Mouse (Mus musculus) intestine, embryonic 15.5 days (tissue): Measurements from ENCODE around the gene Gm10382. TPM values are rescaled to one million over a fixed set of nuclear protein-coding genes. Genes with fewer than 3 reads are reported as not detected.

ENCODE experiments used
- ATAC-seq: fragments of 200-750 bp; cut with Nextera tagmentation; 2 replicates; pipeline ENCODE4 v1.8.0; 2017; ENCODE audit warnings: moderate TSS enrichment, moderate library complexity
- H3K27ac ChIP-seq: fragments of 300-500 bp; sonication (generic); 2 replicates; pipeline ENCODE4 v1.5.1; 2015; ENCODE audit warnings: mild to moderate bottlenecking, inconsistent platforms
- H3K27me3 ChIP-seq: fragments of 300-500 bp; sonication (generic); replicated peaks from 2 replicates; pipeline ENCODE4 v1.6.1; 2015; ENCODE audit warnings: inconsistent platforms
- H3K36me3 ChIP-seq: fragments of 300-500 bp; sonication (generic); 2 replicates; pipeline ENCODE4 v1.6.1; 2015; ENCODE audit warnings: inconsistent platforms
- H3K4me1 ChIP-seq: fragments of 300-500 bp; sonication (generic); replicated peaks from 2 replicates; pipeline ENCODE4 v1.6.1; 2015; ENCODE audit warnings: inconsistent platforms
- H3K4me2 ChIP-seq: fragments of 300-500 bp; sonication (generic); replicated peaks from 2 replicates; pipeline ENCODE4 v1.6.1; 2015; ENCODE audit warnings: mild to moderate bottlenecking, inconsistent platforms
- H3K4me3 ChIP-seq: fragments of 300-500 bp; sonication (generic); replicated peaks from 2 replicates; pipeline ENCODE4 v1.5.1; 2015; ENCODE audit warnings: inconsistent platforms
- H3K9ac ChIP-seq: fragments of 300-500 bp; sonication (generic); 2 replicates; pipeline ENCODE4 v1.6.1; 2015; ENCODE audit warnings: inconsistent platforms
- H3K9me3 ChIP-seq: fragments of 300-500 bp; sonication (generic); 2 replicates; pipeline ENCODE4 v1.6.1; 2016; ENCODE audit warnings: inconsistent platforms
- WGBS: fragments of 180-500 bp; shearing (Covaris S2); methylation state at CpG from one replicate; pipeline ENCODE4 v1.1.7; 2015; 5-methylcytosine and 5-hydroxymethylcytosine counted together
- polyA plus RNA-seq: library from polyadenylated mRNA; unstranded; fragments of >200 nt; fragmentation: Nextera tagmentation; extraction: Ambion mirVana; gene quantifications from 2 replicates; pipeline ENCODE4 v1.2.1, GENCODE M21; 2015

The Gm10382 gene
- polyA plus RNA-seq, 1 experiment from 2014 or later, result 0.23 TPM

GRCm38 (mm10) chr5:125354885-125355492, 34.1 kb upstream of the Gm10382 start:
- Histone ChIP-seq H3K36me3 (no peaks in the 10 kb centered on the region), H3K9ac (no peak overlapping the region), H3K27me3 (no peaks in the 10 kb centered on the region), H3K27ac (no peak overlapping the region), H3K9me3 (no peaks in the 10 kb centered on the region), H3K4me3 (no peak overlapping the region), H3K4me1 (no peaks in the 10 kb centered on the region; the same call in 1 of the 2 replicates), H3K4me2 (no peak overlapping the region)
- 50% methylated on average over 7 of the region's 7 CpGs for WGBS
- ATAC-seq, result no peak

GRCm38 (mm10) chr5:125355650-125356049, 33.5 kb upstream of the Gm10382 start:
- Histone ChIP-seq H3K36me3 (no peaks in the 10 kb centered on the region), H3K27me3 (no peaks in the 10 kb centered on the region), H3K4me2 (no peak overlapping the region), H3K4me3 (no peak overlapping the region), H3K4me1 (no peaks in the 10 kb centered on the region; the same call in 1 of the 2 replicates), H3K9me3 (no peaks in the 10 kb centered on the region), H3K27ac (no peak overlapping the region), H3K9ac (no peak overlapping the region)
- 42% methylated on average over 7 of the region's 7 CpGs for WGBS
- no peak for ATAC-seq

GRCm38 (mm10) chr5:125357543-125358269, 31.4 kb upstream of the Gm10382 start:
- 73% methylated on average over 12 of the region's 12 CpGs for WGBS
- Histone ChIP-seq H3K9ac (no peak overlapping the region), H3K4me3 (no peak overlapping the region), H3K4me1 (no peaks in the 10 kb centered on the region; the same call in 1 of the 2 replicates), H3K4me2 (no peak overlapping the region), H3K27me3 (no peaks in the 10 kb centered on the region), H3K27ac (no peak overlapping the region), H3K9me3 (no peaks in the 10 kb centered on the region), H3K36me3 (no peaks in the 10 kb centered on the region)
- no peak for ATAC-seq

GRCm38 (mm10) chr5:125358270-125358608, 30.9 kb upstream of the Gm10382 start:
- H3K36me3 ChIP-seq, result no peaks in the 10 kb centered on the region
- no peak overlapping the region for H3K4me2 ChIP-seq
- H3K4me3 ChIP-seq, result no peak overlapping the region
- WGBS, result 60% methylated on average over 5 of the region's 5 CpGs
- no peaks in the 10 kb centered on the region for H3K27me3 ChIP-seq
- ATAC-seq, result no peak
- H3K9me3 ChIP-seq, result no peaks in the 10 kb centered on the region
- H3K9ac ChIP-seq, result no peak overlapping the region
- no peaks in the 10 kb centered on the region; the same call in 1 of the 2 replicates for H3K4me1 ChIP-seq
- H3K27ac ChIP-seq, result no peak overlapping the region

GRCm38 (mm10) chr5:125360566-125360965, 28.6 kb upstream of the Gm10382 start:
- ATAC-seq, result no peak
- no peaks in the 10 kb centered on the region; the same call in 1 of the 2 replicates for H3K4me1 ChIP-seq
- no peak overlapping the region for H3K27ac ChIP-seq
- H3K4me3 ChIP-seq, result no peak overlapping the region
- 74% methylated on average over 9 of the region's 9 CpGs for WGBS
- H3K4me2 ChIP-seq, result no peak overlapping the region
- no peaks in the 10 kb centered on the region for H3K36me3 ChIP-seq
- no peak overlapping the region for H3K9ac ChIP-seq
- no peaks in the 10 kb centered on the region for H3K9me3 ChIP-seq
- no peaks in the 10 kb centered on the region for H3K27me3 ChIP-seq

GRCm38 (mm10) chr5:125360981-125361510, 28.1 kb upstream of the Gm10382 start:
- Histone ChIP-seq H3K36me3 (no peaks in the 10 kb centered on the region), H3K4me3 (no peak overlapping the region), H3K9ac (no peak overlapping the region), H3K4me2 (no peak overlapping the region), H3K27ac (no peak overlapping the region), H3K4me1 (no peaks in the 10 kb centered on the region; the same call in 1 of the 2 replicates), H3K9me3 (no peaks in the 10 kb centered on the region), H3K27me3 (no peaks in the 10 kb centered on the region)
- ATAC-seq, result no peak
- WGBS, result 77% methylated on average over 16 of the region's 16 CpGs

- no peaks in the 10 kb centered on the region for H3K9me3 ChIP-seq
- WGBS, result 57% methylated on average over 7 of the region's 7 CpGs
- H3K4me2 ChIP-seq, result no peak overlapping the region
- H3K4me3 ChIP-seq, result no peak overlapping the region
- ATAC-seq, result no peak
- no peaks in the 10 kb centered on the region for H3K36me3 ChIP-seq
- H3K27ac ChIP-seq, result no peak overlapping the region
- no peak overlapping the region for H3K9ac ChIP-seq
- H3K27me3 ChIP-seq, result no peaks in the 10 kb centered on the region
- no peaks in the 10 kb centered on the region for H3K4me1 ChIP-seq
These were observed 25.2 kb upstream of the Gm10382 start for GRCm38 (mm10) chr5:125363894-125364293.

GRCm38 (mm10) chr5:125364851-125365429, 24.2 kb upstream of the Gm10382 start:
- no peaks in the 10 kb centered on the region for H3K4me1 ChIP-seq
- H3K27ac ChIP-seq, result no peak overlapping the region
- no peaks in the 10 kb centered on the region for H3K27me3 ChIP-seq
- H3K4me3 ChIP-seq, result no peak overlapping the region
- no peaks in the 10 kb centered on the region for H3K36me3 ChIP-seq
- ATAC-seq, result peak; percentile 86
- no peak overlapping the region for H3K4me2 ChIP-seq
- 62% methylated on average over 4 of the region's 4 CpGs for WGBS
- H3K9me3 ChIP-seq, result no peaks in the 10 kb centered on the region
- no peak overlapping the region for H3K9ac ChIP-seq

GRCm38 (mm10) chr5:125368156-125368555, 21.0 kb upstream of the Gm10382 start:
- no peaks in the 10 kb centered on the region for H3K9me3 ChIP-seq
- no peak overlapping the region for H3K4me3 ChIP-seq
- no peaks in the 10 kb centered on the region for H3K36me3 ChIP-seq
- no peaks in the 10 kb centered on the region for H3K4me1 ChIP-seq
- 73% methylated on average over 5 of the region's 5 CpGs for WGBS
- H3K27me3 ChIP-seq, result no peaks in the 10 kb centered on the region
- ATAC-seq, result no peak
- H3K4me2 ChIP-seq, result no peak overlapping the region
- no peak overlapping the region for H3K27ac ChIP-seq
- no peak overlapping the region for H3K9ac ChIP-seq

GRCm38 (mm10) chr5:125368568-125368967, 20.6 kb upstream of the Gm10382 start:
- no peaks in the 10 kb centered on the region for H3K4me1 ChIP-seq
- no peak overlapping the region for H3K27ac ChIP-seq
- no peaks in the 10 kb centered on the region for H3K36me3 ChIP-seq
- H3K27me3 ChIP-seq, result no peaks in the 10 kb centered on the region
- no peak overlapping the region for H3K4me3 ChIP-seq
- ATAC-seq, result peak; percentile 41
- H3K9me3 ChIP-seq, result no peaks in the 10 kb centered on the region
- WGBS, result 4% methylated on average over 4 of the region's 4 CpGs
- no peak overlapping the region for H3K4me2 ChIP-seq
- H3K9ac ChIP-seq, result no peak overlapping the region

- H3K27ac ChIP-seq, result no peak overlapping the region
- no peak overlapping the region for H3K9ac ChIP-seq
- no peak for ATAC-seq
- 73% methylated on average over 7 of the region's 7 CpGs for whole genome bisulfite sequencing
- no peaks in the 10 kb centered on the region for H3K4me1 ChIP-seq
- H3K4me2 ChIP-seq, result no peak overlapping the region
- no peaks in the 10 kb centered on the region for H3K9me3 ChIP-seq
- H3K27me3 ChIP-seq, result no peaks in the 10 kb centered on the region
- H3K36me3 ChIP-seq, result no peaks in the 10 kb centered on the region
- no peak overlapping the region for H3K4me3 ChIP-seq
These were observed 18.0 kb upstream of the Gm10382 start for GRCm38 (mm10) chr5:125370950-125371693.

GRCm38 (mm10) chr5:125372027-125372426, 17.1 kb upstream of the Gm10382 start:
- Histone ChIP-seq H3K27ac (no peak overlapping the region), H3K27me3 (no peaks in the 10 kb centered on the region), H3K4me3 (no peak overlapping the region), H3K4me2 (no peak overlapping the region), H3K4me1 (no peaks in the 10 kb centered on the region), H3K36me3 (no peaks in the 10 kb centered on the region), H3K9me3 (no peaks in the 10 kb centered on the region), H3K9ac (no peak overlapping the region)
- WGBS, result 78% methylated on average over 4 of the region's 4 CpGs
- no peak for ATAC-seq
